Mouse (Mus musculus): Measurements from ENCODE around the gene Kdm4d.
"Not testable (repeated sequence)": the region's sequence is repeated elsewhere in the genome, so short reads cannot be mapped to it uniquely, and the experiment has no call there.

Gene Kdm4d

GRCm38 (mm10) chr9:14456320-14456719, 44.0 kb downstream of the Kdm4d start:
- no peak for DNase-seq (ENCODE audit: low read depth, low spot score)

- DNase-seq (ENCODE audit: low read depth, low spot score): not testable (repeated sequence)
These were observed 49.2 kb downstream of the Kdm4d start for GRCm38 (mm10) chr9:14451120-14451519.

GRCm38 (mm10) chr9:14447086-14447485, 53.2 kb downstream of the Kdm4d start:
- not testable (repeated sequence) for DNase-seq (ENCODE audit: low read depth, low spot score)

GRCm38 (mm10) chr9:14440347-14440746, 59.9 kb downstream of the Kdm4d start:
- peak; percentile 23 for DNase-seq (ENCODE audit: low read depth, low spot score)

- peak; percentile 41 for DNase-seq (ENCODE audit: low read depth, low spot score)
These were observed 66.9 kb downstream of the Kdm4d start for GRCm38 (mm10) chr9:14433252-14433939.

Measured in ES-CJ7 (cell line).